Mouse (Mus musculus) gastrocnemius, adult 2 months (tissue): Measurements from ENCODE around the gene Afdn. TPM values are rescaled to one million over a fixed set of nuclear protein-coding genes. Genes with fewer than 3 reads are reported as not detected.

Source experiments
- DNase-seq: peaks from one replicate; pipeline ENCODE4 v3.0.0; 2022
- H3K27ac ChIP-seq: fragments of 200-600 bp; 2 replicates; pipeline ENCODE4 v1.8.1; 2022; ENCODE audit warnings: mild to moderate bottlenecking
- H3K4me3 ChIP-seq: fragments of 200-600 bp; 2 replicates; pipeline ENCODE4 v1.8.1; 2022; ENCODE audit warnings: mild to moderate bottlenecking, moderate library complexity
- CTCF ChIP-seq: fragments of 200-600 bp; IDR thresholded peaks from 2 replicates; pipeline ENCODE4 v1.8.1; 2022; ENCODE audit warnings: antibody characterized with exemption, mild to moderate bottlenecking, moderate library complexity
- intact Hi-C: fragments of 180-260 bp; cut with DNase I; formaldehyde crosslinking; loops from one replicate; pipeline ENCODE4 v1.15.1; 2025
- total RNA-seq, 2 experiments: library from RNA; stranded (reverse); gene quantifications; 2 replicates each; pipeline ENCODE4 v1.2.3; 2021

Gene Afdn
- total RNA-seq, 2 experiments from 2014 or later, result 33.3 to 45.6 TPM

- H3K4me3 ChIP-seq, result peak overlapping the region; percentile 20
- H3K27ac ChIP-seq, result peak overlapping the region; percentile 78
- no peak for TF ChIP-seq CTCF
- intact Hi-C loops, result no loop called here
- DNase-seq, result no peak
These were observed 106.6 kb downstream of the Afdn start for GRCm38 (mm10) chr17:13866951-13867351.

- intact Hi-C loops, result no loop called here
- Histone ChIP-seq H3K27ac (peak overlapping the region; percentile 78), H3K4me3 (peak overlapping the region; percentile 20)
- no peak for TF ChIP-seq CTCF
- peak; percentile 57 for DNase-seq
These were observed 107.1 kb downstream of the Afdn start for GRCm38 (mm10) chr17:13867475-13867874.

GRCm38 (mm10) chr17:13870236-13870635, 109.9 kb downstream of the Afdn start:
- no peak for TF ChIP-seq CTCF
- DNase-seq, result no peak
- no peak overlapping the region for H3K27ac ChIP-seq
- intact Hi-C loops, result no loop called here
- no peak overlapping the region for H3K4me3 ChIP-seq

- peak; percentile 70 for DNase-seq
- H3K4me3 ChIP-seq, result peak overlapping the region; percentile 68
- intact Hi-C loops, result no loop called here
- TF ChIP-seq CTCF, result no peak
- H3K27ac ChIP-seq, result peak overlapping the region; percentile 86
These were observed 113.9 kb downstream of the Afdn start for GRCm38 (mm10) chr17:13874245-13874644.

- peak overlapping the region; percentile 86 for H3K27ac ChIP-seq
- DNase-seq, result no peak
- peak; percentile 14; the same call in 1 of the 2 replicates for TF ChIP-seq CTCF
- H3K4me3 ChIP-seq, result peak overlapping the region; percentile 68
- intact Hi-C loops, result no loop called here
These were observed 117.1 kb downstream of the Afdn start for GRCm38 (mm10) chr17:13877460-13877859.

GRCm38 (mm10) chr17:13879731-13880130, 119.4 kb downstream of the Afdn start:
- peak overlapping the region; percentile 49 for H3K27ac ChIP-seq

GRCm38 (mm10) chr17:13883540-13883939, 123.2 kb downstream of the Afdn start:
- Histone ChIP-seq H3K27ac (peak overlapping the region; percentile 13; the same call in 1 of the 2 replicates), H3K4me3 (peak overlapping the region; percentile 34; the same call in 1 of the 2 replicates)
- DNase-seq, result no peak
- intact Hi-C loops, result no loop called here
- no peak for TF ChIP-seq CTCF

More at GRCm38 (mm10) chr17:13879731-13880130, 119.4 kb downstream of the Afdn start:
- peak overlapping the region; percentile 68 for H3K4me3 ChIP-seq
- intact Hi-C loops, result no loop called here
- no peak for DNase-seq
- no peak for TF ChIP-seq CTCF

- intact Hi-C loops, result no loop called here
- no peak for TF ChIP-seq CTCF
- H3K27ac ChIP-seq, result peak overlapping the region; percentile 38
- peak overlapping the region; percentile 55 for H3K4me3 ChIP-seq
- DNase-seq, result no peak
These were observed 129.6 kb downstream of the Afdn start for GRCm38 (mm10) chr17:13889818-13890434.

- DNase-seq, result no peak
- peak overlapping the region; percentile 54 for H3K27ac ChIP-seq
- H3K4me3 ChIP-seq, result peak overlapping the region; percentile 55
- intact Hi-C loops, result no loop called here
- no peak for TF ChIP-seq CTCF
These were observed 130.6 kb downstream of the Afdn start for GRCm38 (mm10) chr17:13890932-13891331.

GRCm38 (mm10) chr17:13898838-13899237, 138.5 kb downstream of the Afdn start:
- intact Hi-C loops, result no loop called here

GRCm38 (mm10) chr17:13899241-13899640, 138.9 kb downstream of the Afdn start:
- H3K4me3 ChIP-seq, result no peak overlapping the region
- peak overlapping the region; percentile 49 for H3K27ac ChIP-seq
- TF ChIP-seq CTCF, result no peak
- peak; percentile 43 for DNase-seq
- intact Hi-C loops, result no loop called here

More at GRCm38 (mm10) chr17:13898838-13899237, 138.5 kb downstream of the Afdn start:
- no peak for TF ChIP-seq CTCF
- Histone ChIP-seq H3K27ac (peak overlapping the region; percentile 49), H3K4me3 (no peak overlapping the region; the same call in 1 of the 2 replicates)
- no peak for DNase-seq

GRCm38 (mm10) chr17:13903793-13904192, 143.5 kb downstream of the Afdn start:
- DNase-seq, result no peak
- intact Hi-C loops, result no loop called here
- TF ChIP-seq CTCF, result no peak
- Histone ChIP-seq H3K4me3 (no peak overlapping the region), H3K27ac (no peak overlapping the region)

GRCm38 (mm10) chr17:13907082-13907481, 146.7 kb downstream of the Afdn start:
- intact Hi-C loops, result no loop called here
- TF ChIP-seq CTCF, result no peak
- DNase-seq, result no peak
- no peak overlapping the region; the same call in 1 of the 2 replicates for H3K27ac ChIP-seq
- no peak overlapping the region for H3K4me3 ChIP-seq

GRCm38 (mm10) chr17:13907681-13908080, 147.3 kb downstream of the Afdn start:
- intact Hi-C loops, result no loop called here
- TF ChIP-seq CTCF, result no peak
- Histone ChIP-seq H3K27ac (no peak overlapping the region), H3K4me3 (no peak overlapping the region)
- DNase-seq, result no peak
